Mouse (Mus musculus) lung, embryonic 16.5 days (tissue): Measurements from ENCODE around the gene C8g. TPM values are rescaled to one million over a fixed set of nuclear protein-coding genes. Genes with fewer than 3 reads are reported as not detected.

Source experiments
- ATAC-seq: fragments of 200-750 bp; cut with Nextera tagmentation; 2 replicates; pipeline ENCODE4 v1.8.0; 2017; ENCODE audit warnings: low read depth, mild to moderate bottlenecking, moderate library complexity
- H3K27ac ChIP-seq: fragments of 300-500 bp; sonication (generic); 2 replicates; pipeline ENCODE4 v1.5.1; 2014; ENCODE audit warnings: mild to moderate bottlenecking, control low read depth, low read length
- H3K27me3 ChIP-seq: fragments of 300-500 bp; sonication (generic); 2 replicates; pipeline ENCODE4 v1.6.1; 2014; ENCODE audit warnings: low read depth, low read length, mixed read lengths; ENCODE audit not compliant: control insufficient read depth, insufficient read depth
- H3K36me3 ChIP-seq: fragments of 300-500 bp; sonication (generic); 2 replicates; pipeline ENCODE4 v1.6.1; 2014; ENCODE audit warnings: low read length; ENCODE audit not compliant: control insufficient read depth, insufficient read depth
- H3K4me1 ChIP-seq: fragments of 300-500 bp; sonication (generic); replicated peaks from 2 replicates; pipeline ENCODE4 v1.6.1; 2014; ENCODE audit warnings: low read length, mixed read lengths; ENCODE audit not compliant: control insufficient read depth, insufficient read depth
- H3K4me2 ChIP-seq: fragments of 300-500 bp; sonication (generic); 2 replicates; pipeline ENCODE4 v1.6.1; 2014; ENCODE audit warnings: low read depth, low read length, control low read depth
- H3K4me3 ChIP-seq: fragments of 300-500 bp; sonication (generic); 2 replicates; pipeline ENCODE4 v1.5.1; 2014; ENCODE audit warnings: mild to moderate bottlenecking, low read length, control low read depth
- H3K9ac ChIP-seq: fragments of 300-500 bp; sonication (generic); 2 replicates; pipeline ENCODE4 v1.6.1; 2014; ENCODE audit warnings: low read length, control low read depth
- H3K9me3 ChIP-seq: fragments of 300-500 bp; sonication (generic); 2 replicates; pipeline ENCODE4 v1.6.1; 2016; ENCODE audit warnings: low read length; ENCODE audit not compliant: control insufficient read depth
- WGBS: fragments of 180-500 bp; shearing (Covaris S2); extraction: QIAGEN DNeasy Blood & Tissue Kit; methylation state at CpG from one replicate; pipeline ENCODE4 v1.1.7; 2014; 5-methylcytosine and 5-hydroxymethylcytosine counted together
- polyA plus RNA-seq: library from polyadenylated mRNA; unstranded; fragments of >200 nt; fragmentation: Nextera tagmentation; extraction: Ambion mirVana; gene quantifications from 2 replicates; pipeline ENCODE4 v1.2.1, GENCODE M21; 2015

The C8g gene
- polyA plus RNA-seq, 1 experiment from 2014 or later = 6.5 TPM

DNA sequence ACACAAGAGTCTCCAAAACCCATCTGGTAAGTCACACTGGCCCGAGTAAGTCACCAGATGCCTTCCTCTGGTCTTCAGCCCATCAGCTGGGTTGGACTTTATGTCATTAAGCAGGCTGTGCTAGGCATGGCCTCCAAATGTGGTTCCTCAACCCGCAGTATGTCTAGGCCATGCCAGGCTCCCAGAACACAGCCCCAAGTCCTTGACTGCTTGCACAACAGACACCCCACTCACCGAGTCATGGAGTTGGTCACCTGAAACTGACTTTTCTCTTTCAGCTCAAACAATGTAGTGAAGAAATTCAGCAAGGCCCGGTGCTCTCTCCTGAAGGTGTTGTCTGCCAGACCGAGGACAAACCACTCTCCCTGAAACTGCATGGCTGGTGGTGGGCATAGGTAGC, 8.5 kb downstream of the C8g start:
- Histone ChIP-seq H3K9ac (no peak overlapping the region), H3K9me3 (no peaks in the 10 kb centered on the region), H3K4me1 (no peaks in the 10 kb centered on the region; the same call in 1 of the 2 replicates), H3K4me2 (no peak overlapping the region), H3K36me3 (no peaks in the 10 kb centered on the region), H3K27me3 (no peaks in the 10 kb centered on the region), H3K27ac (no peak overlapping the region), H3K4me3 (no peak overlapping the region)
- no peak for ATAC-seq
- WGBS = 75% methylated on average over 5 of the region's 5 CpGs

DNA sequence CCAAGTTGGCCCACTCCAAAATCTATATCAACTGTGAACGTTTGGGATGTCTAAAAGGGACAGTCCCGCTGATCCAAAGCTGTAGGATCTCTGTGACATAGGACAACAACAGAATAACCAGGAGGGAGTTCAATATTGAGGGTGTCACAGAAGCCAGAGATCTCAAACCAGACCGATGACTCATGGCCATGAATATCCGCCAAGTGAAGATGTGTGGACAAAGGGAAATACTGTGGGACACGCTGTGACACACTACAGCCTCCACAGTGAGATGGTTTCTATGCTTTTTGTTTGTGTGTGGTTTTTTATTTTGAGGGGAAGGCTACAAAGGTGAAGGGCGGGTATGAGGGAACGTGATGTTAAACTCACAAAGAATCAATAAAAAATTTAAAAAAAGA, 12.8 kb downstream of the C8g start:
- Histone ChIP-seq H3K4me3 (no peak overlapping the region), H3K4me1 (no peaks in the 10 kb centered on the region), H3K9ac (no peak overlapping the region), H3K27ac (no peak overlapping the region), H3K36me3 (no peaks in the 10 kb centered on the region), H3K4me2 (no peak overlapping the region), H3K9me3 (no peaks in the 10 kb centered on the region), H3K27me3 (no peaks in the 10 kb centered on the region)
- 69% methylated on average over 7 of the region's 7 CpGs for WGBS
- no peak for ATAC-seq

DNA sequence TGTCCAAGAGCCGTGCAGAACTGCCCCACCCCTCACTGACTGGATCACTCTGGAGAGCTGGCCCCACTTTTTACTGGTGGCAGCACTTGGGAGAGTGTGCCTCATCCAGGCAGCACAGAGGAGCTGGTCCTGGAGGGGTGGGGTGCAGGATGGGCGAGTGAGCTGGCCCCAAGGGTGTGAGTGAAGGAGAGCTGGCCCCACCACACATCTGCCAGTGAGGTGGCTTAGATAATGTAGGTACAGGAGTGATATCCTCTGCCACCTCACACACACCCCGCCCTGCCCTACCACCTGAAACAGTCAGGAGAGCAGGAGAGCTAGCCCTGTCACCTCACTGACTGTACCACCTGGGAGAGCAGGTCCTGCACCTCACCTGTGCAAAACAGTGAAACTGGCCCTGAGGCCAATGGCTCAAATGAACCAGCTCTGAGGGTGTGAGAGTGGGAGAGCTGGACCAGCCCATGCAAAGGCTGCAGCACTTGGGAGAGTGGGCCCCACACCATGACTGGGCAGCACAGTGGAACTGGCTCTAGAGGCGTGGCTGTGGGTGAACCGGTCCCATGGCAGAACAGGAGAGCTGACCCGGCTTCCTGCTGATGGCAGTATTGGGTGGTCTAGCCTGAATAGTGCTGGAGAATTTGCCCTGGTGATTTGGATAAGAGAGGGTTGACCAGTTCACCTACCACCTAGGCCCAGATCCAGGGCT, 13.4 kb downstream of the C8g start:
- Histone ChIP-seq H3K9ac (no peak overlapping the region), H3K4me1 (no peaks in the 10 kb centered on the region), H3K27me3 (no peaks in the 10 kb centered on the region), H3K4me2 (no peak overlapping the region), H3K4me3 (no peak overlapping the region), H3K27ac (no peak overlapping the region), H3K36me3 (no peaks in the 10 kb centered on the region), H3K9me3 (no peaks in the 10 kb centered on the region)
- WGBS = 69% methylated on average over 6 of the region's 6 CpGs
- no peak for ATAC-seq

DNA sequence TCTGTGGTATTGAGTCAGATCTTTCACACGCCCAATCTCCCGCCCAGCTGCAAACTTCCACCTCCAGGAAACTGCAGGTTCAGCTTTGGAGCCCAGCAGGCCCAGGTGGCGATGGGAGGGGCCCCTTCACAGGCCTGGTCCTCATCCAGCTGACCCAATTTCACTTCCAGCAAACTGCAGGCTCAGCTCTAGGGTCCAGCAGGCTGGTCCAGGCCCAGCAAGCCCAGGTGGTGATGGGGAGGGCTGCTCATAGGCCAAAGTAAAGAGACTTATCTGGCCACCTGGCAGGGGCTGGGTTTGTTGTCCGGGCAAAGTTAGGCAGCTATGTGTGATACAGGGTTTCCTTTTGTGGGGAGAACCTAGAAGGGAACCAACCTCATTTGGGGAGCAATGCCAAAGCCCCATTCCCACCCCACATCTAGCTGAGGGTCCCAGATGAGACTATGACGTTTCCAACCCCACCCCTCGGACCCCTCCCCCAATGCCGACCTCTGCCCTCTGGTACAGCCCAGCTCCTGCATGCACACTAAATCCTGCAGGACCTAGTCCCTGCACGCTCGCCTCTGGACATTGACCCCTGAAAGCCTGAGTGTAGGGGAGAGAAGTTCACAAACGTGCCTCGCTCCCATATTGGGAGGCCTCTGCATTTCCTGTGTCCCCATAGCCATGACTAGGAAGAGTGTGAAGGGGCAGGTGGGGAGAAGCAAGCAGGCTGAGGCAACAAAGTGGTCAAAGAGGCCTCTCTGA, 16.4 kb downstream of the C8g start:
- no peak for ATAC-seq

DNA sequence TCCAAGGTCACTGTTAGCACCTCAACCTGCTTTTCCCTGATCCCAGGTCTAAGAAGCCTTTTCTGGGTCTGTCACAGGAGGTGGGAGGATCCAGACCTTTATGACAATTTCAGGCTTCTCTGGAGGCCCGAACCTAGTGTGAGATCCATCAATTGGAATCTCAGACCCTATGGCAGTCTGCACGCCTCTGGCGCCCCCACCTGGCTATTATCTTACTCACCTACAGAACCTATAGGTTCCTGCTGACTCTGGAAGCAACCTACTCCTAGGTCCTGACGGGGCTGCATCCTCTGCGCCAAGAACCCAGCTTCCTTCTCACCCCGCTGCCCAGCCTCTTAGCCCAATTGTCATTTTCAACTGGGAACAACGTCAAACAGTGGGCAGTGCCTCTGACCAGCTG, 18.6 kb downstream of the C8g start:
- ATAC-seq = no peak
- no peaks in the 10 kb centered on the region for H3K4me1 ChIP-seq
- no peak overlapping the region for H3K27ac ChIP-seq
- H3K9ac ChIP-seq = no peak overlapping the region
- WGBS = 21% methylated on average over 7 of the region's 7 CpGs
- H3K27me3 ChIP-seq = no peaks in the 10 kb centered on the region
- no peaks in the 10 kb centered on the region for H3K9me3 ChIP-seq
- no peak overlapping the region for H3K4me2 ChIP-seq
- no peaks in the 10 kb centered on the region for H3K36me3 ChIP-seq
- H3K4me3 ChIP-seq = no peak overlapping the region

More for the DNA sequence above, 16.4 kb downstream of the C8g start:
- Histone ChIP-seq H3K9me3 (no peaks in the 10 kb centered on the region), H3K27me3 (no peaks in the 10 kb centered on the region), H3K4me1 (no peaks in the 10 kb centered on the region), H3K36me3 (no peaks in the 10 kb centered on the region), H3K27ac (no peak overlapping the region), H3K9ac (no peak overlapping the region), H3K4me3 (no peak overlapping the region), H3K4me2 (no peak overlapping the region)
- 61% methylated on average over 11 of the region's 11 CpGs for WGBS

DNA sequence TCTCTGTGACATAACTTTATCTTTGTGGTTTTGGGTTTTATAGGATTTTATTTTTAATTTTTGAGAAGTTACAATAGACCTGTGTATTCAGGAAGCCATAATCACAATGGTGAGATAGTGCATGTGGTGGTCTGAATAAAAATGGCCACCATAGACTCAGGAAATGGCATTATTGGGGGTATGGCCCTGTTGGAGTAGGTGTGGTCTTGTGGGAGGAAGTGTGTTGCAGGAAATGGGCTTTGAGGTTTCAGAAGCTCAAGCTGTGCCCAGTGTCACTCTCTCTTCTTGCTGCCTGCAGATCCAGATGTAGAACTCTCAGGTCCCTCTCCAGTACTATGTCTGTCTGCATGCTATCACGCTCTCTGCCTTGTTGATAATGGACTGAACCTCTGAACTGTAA, 21.0 kb downstream of the C8g start:
- ATAC-seq = no peak
- Histone ChIP-seq H3K9me3 (no peaks in the 10 kb centered on the region), H3K36me3 (no peaks in the 10 kb centered on the region), H3K4me3 (no peak overlapping the region), H3K4me2 (no peak overlapping the region), H3K27ac (no peak overlapping the region), H3K27me3 (no peaks in the 10 kb centered on the region), H3K9ac (no peak overlapping the region), H3K4me1 (no peaks in the 10 kb centered on the region)
- 73% methylated on average over 1 of the region's 1 CpGs for WGBS

DNA sequence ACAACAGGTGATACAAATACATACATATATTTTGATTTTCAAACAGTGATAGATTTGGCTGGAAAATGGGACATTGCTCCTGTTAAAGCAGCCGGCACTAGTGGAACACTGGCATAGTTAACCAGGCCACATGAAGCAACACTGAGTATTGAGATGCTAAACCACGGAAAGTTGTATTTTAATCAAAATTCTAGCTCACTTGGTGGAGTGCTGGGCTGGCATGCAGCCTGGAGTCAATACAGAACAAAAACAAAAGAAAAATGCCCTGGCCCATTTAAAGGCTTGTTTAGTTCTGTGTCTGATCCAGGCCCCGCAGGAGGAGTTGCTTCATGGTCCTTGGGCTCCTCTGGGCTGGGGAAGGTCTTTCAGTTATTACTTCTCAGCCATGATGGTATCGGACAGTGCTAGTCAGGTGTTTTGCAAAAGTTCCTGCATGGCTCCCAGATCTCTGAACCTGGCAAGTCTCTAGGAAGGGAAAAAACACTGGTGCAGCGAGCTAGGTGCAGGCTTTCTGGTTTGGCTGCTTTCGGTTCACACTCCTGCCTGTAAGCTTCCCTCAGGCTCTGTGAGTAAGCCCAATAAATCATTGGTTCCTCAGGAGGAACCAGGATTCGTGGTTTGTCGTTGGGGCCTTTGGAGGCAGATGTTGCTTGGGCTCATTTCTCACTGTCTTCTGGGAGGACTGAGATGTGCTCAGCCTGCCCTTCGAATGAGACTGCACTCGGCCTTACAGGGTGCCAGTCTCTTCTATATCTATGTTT, 21.8 kb downstream of the C8g start:
- 64% methylated on average over 10 of the region's 10 CpGs for WGBS
- H3K27ac ChIP-seq = no peak overlapping the region
- ATAC-seq = no peak

DNA sequence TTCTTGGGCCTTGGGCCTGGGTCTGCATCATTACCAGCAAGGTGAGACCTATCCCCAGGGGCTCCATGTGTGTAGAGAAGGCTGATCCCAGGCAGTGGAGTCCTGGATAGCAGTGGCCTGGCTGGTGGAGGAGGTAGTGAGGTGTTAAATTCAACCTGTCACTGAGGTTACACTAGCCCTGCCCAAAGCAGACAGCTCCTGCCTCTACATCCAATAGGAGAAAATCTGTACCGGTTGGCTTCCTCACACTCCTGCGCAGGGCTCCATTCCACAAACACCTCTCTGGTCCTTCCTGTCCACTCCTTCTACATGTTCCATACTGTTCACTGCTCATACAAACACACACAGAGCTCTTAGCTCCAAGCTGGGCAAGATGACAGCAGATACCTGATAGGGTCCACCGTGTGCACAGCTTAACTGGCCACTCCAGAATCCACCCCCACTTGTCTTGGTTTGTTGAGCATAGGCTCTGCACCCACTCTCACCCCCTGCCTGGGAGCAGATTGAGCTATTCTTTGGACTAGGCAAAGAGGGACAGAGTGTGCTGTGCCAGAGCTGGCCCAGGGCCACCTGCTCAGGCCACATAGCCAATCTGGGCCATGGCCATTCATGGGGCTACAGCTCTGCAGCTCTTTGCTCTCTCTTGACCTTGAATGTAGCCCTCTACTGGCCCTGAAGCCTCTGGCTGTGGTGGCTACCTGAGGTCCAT, 23.4 kb downstream of the C8g start:
- no peaks in the 10 kb centered on the region for H3K4me1 ChIP-seq

More for the DNA sequence above, 21.8 kb downstream of the C8g start:
- Histone ChIP-seq H3K4me1 (no peaks in the 10 kb centered on the region), H3K27me3 (no peaks in the 10 kb centered on the region), H3K9me3 (no peaks in the 10 kb centered on the region), H3K36me3 (no peaks in the 10 kb centered on the region), H3K4me2 (no peak overlapping the region), H3K4me3 (no peak overlapping the region), H3K9ac (no peak overlapping the region)

DNA sequence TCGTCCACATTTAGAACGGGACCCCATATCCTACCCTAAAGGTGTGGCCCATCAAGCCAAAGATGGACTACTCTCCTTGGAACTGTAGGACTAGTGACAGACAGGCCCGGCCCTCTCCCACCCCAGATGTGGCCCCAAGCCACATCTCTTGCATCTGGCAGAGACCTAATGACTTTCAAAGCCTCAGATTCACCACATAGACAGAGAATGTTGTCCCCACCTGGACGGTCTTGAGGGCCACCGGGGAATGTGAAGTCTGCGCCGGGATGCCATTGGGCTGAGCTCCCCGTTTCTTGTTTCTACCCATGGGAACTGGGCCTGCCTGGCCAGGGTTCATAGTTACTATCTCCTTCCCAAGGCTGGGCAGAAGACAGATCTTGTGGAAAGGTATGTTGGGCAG, 24.0 kb downstream of the C8g start:
- H3K27me3 ChIP-seq = no peaks in the 10 kb centered on the region
- H3K27ac ChIP-seq = no peak overlapping the region
- no peak overlapping the region for H3K9ac ChIP-seq
- ATAC-seq = no peak
- no peak overlapping the region for H3K4me3 ChIP-seq
- H3K9me3 ChIP-seq = no peaks in the 10 kb centered on the region
- WGBS = 76% methylated on average over 8 of the region's 8 CpGs
- no peak overlapping the region for H3K4me2 ChIP-seq
- H3K36me3 ChIP-seq = no peaks in the 10 kb centered on the region
- H3K4me1 ChIP-seq = no peaks in the 10 kb centered on the region

More for the DNA sequence above, 23.4 kb downstream of the C8g start:
- H3K27me3 ChIP-seq = no peaks in the 10 kb centered on the region
- 76% methylated on average over 3 of the region's 3 CpGs for WGBS
- H3K36me3 ChIP-seq = no peaks in the 10 kb centered on the region
- H3K4me3 ChIP-seq = no peak overlapping the region
- no peak overlapping the region for H3K4me2 ChIP-seq
- no peak for ATAC-seq
- no peak overlapping the region for H3K9ac ChIP-seq
- no peak overlapping the region for H3K27ac ChIP-seq
- H3K9me3 ChIP-seq = no peaks in the 10 kb centered on the region
